Mouse (Mus musculus) ES-E14 (cell line): ENCODE measurements around the gene Thsd1.

Experiments
- CHD2 ChIP-seq: IDR thresholded peaks from 2 replicates; pipeline ENCODE4 v1.6.1; 2014; ENCODE audit warnings: mild to moderate bottlenecking, low read depth, low read length, inconsistent platforms
- MAFK ChIP-seq: IDR thresholded peaks from 2 replicates; pipeline ENCODE4 v1.6.1; 2014; ENCODE audit warnings: mild to moderate bottlenecking, low read depth, low read length, inconsistent platforms; ENCODE audit not compliant: insufficient read depth

DNA sequence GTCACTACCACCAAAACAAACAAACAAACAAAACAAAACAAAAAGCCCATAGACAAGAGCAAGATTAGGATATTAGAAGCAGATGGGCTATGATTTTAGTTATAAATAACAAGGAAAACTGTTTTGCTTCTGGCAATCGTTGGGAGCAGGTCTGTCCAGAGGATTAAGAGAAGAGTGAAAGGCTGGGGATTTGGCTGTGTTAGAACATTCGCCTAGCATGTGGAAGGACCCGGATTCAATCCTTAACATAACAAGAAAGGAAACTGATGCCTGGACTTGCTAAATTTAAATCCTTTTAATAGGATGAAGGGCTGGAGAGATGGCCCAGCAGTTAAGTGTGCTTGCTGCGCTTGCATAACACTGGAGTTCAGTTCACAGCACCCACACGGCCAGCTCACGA is 37.2 kb downstream of the Thsd1 start:
- TF ChIP-seq MAFK (no peak), CHD2 (no peak)
